Mouse (Mus musculus) right cerebral cortex, adult 18-20 months (tissue): ENCODE measurements around the gene Gabbr2.

ENCODE experiments used
- DNase-seq: peaks from one replicate; pipeline ENCODE4 v3.0.0; 2022; ENCODE audit warnings: mixed read lengths

Gene Gabbr2

DNA sequence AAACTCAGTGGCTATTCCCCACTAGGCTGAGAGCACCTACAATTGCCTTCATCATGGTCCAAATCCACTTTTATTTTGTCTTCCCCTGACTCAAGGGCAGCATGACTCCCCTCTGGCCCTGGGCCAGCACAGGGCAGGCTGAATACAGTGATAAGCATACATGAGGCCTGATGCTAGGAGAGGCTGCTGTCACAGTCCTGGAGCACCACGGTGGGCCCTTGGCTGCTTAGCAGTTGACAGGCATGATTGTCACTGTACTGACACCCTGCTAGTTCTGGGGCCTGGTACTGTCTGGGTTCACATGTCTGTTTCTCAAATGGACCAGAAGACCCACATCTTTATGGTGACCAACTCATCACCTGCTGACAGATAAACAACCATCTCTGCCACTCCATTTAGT, 184.8 kb downstream of the Gabbr2 start:
- no peak for DNase-seq

DNA sequence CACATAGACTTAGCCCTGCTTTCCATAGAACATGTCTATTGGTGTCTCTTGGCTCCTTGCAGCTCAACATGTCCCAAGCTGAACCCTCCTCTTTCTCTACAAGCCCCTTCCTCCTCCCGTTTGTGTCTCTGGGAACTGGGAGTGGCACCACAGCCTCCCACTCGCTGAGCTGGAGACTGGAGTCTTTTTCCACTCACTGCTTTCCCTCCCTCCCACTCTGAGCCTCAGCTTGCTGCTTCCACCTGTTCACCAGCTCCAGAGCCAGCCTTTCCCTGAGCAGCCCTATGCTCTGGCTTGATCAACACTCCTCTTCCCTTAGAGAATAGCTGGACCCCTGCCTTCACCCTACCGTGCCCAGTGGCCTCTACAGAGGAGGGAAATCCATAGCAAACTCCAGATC, 185.8 kb downstream of the Gabbr2 start:
- DNase-seq = peak; percentile 91

DNA sequence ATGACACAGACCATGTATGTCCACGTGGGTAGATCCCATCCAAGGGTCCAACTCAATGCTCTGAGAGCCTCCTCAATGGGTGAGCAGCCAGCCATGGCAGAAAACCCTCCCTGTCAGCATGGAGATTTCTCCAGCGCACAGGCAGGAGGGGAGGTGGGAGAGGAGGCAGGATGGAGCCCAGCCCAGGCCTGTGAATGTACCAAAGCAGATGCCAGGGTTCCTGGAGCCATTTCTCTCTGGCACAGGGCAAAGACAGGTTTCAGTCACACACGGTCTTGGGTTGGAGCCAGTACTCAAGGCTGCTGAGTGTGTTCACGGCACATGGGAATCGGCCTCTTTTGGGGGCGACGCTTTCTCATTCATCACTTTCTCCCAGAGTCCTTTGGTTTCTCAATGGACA, 189.3 kb downstream of the Gabbr2 start:
- DNase-seq = no peak

DNA sequence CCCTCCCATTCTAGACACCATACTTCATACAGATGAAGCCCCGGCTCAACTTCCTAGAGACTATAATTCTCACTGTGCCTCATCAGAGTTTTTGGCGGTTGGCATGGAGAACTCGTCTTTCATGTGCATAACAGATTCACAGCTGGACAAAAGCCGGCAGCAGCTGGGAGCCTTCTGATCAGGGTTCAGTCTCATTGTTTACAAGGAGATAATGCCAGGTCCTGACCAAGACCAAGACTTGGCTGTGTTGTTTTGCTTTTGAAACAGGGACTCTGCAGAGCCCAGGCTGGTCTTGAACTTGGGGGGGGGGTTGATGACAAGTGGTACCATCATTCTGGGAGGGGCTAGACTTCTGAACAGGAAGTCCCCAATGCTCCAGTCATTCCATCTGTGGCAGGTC, 191.8 kb downstream of the Gabbr2 start:
- DNase-seq = no peak

DNA sequence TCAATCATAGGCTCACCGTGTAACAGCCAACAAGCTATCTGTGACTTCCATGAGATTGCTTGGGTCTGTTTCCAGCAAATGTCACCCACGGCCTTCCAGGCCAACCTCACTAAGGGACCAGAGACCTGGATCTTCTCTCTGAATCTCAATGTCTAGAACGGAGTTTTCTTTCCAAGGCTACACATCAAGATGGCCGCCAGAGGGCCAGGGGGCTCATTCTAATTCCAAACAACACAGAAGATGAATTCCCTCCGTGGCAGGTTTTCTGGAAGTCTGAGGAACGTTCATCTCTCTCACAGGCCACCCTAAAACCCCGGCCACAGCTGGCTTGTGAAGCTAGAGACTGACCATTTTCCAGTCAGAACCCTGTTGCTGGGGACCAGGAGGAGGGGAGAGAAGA, 196.0 kb downstream of the Gabbr2 start:
- DNase-seq = no peak

DNA sequence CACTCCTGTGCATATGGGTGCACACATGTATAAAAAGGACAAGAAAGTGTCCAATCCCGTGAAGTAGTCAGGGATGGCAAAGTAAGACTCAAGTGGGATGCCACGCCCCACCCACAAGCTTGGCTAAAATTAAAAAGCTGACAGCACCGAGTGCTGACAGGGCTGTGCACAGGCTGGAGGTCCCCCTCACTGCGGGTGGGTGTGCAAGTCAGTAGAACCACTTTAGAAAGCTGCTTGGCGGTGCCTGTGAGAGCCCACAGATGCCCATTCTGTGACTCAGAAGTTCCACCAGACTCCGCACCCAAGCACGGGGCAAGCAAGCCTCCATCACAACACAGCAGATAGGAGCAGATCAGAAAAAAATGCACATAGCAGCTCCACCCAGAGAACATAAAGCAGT, 197.1 kb downstream of the Gabbr2 start:
- peak; percentile 93 for DNase-seq

DNA sequence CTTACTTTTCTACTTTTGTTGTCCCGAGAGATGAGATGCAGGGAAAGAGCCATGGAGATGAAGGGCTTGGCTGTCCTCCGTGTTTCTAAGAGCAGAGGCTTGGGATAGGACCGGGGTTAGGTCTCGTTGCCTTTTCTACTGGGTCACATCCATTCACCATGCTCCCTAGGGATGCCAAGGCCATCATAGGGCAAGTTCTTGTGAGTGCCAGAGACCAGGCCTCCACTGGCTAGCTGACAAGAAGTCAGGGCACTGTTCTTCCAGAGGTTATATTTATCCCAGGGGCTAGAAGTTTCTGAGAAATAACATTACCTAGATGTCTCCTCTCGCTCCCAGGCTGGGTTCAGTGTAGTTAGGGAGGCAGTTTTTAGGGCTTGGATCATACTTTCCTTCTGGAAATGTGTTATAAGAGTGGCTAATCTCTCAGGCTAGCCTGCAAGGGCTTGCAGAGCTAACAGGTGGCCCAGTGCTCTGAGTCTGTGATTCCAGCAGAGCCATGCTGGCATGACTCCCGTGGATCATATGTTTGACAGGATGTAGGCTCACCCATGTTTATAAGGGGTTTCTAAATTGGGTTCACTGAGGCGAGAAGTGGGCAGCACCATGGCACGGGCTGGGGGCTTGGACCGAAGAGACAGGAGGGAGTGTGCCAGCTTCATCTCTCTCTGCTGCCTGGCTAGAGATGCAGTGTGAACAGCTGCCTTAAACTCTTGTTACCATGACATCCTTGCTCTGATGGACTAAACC, 199.2 kb downstream of the Gabbr2 start:
- DNase-seq = peak; percentile 76

DNA sequence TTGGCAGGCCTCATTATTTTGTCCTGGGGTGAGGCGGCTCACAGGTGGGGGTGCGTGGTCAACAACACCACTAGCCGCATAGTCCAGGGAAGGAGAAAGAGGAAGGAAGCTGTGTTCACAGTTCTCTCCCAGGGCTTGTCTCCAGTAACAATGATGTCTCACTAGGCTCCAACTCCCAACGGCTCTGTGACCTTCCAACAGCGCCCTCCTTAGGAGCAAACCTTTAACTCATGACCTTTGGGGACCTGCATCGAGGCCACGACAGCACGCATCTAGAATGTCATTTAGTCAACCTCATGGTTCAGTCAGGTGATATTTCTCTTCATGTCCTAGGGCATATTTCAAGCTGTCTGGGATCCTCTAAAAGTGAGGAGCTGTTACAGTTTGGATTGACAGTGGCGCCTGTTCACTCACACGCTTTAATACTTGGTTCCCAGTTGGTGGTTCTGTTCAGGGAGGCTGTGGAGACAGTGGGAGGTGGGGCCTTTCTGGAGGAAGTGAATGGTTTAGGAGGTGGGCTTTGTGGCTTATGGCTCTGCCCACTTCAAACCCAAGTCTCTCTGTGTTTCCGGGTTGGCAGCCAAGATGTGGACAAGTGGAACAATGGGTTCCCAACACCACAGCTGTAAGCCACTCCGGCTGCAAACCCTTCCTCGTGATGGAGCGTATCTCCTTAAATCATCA, 200.3 kb downstream of the Gabbr2 start:
- DNase-seq = no peak

DNA sequence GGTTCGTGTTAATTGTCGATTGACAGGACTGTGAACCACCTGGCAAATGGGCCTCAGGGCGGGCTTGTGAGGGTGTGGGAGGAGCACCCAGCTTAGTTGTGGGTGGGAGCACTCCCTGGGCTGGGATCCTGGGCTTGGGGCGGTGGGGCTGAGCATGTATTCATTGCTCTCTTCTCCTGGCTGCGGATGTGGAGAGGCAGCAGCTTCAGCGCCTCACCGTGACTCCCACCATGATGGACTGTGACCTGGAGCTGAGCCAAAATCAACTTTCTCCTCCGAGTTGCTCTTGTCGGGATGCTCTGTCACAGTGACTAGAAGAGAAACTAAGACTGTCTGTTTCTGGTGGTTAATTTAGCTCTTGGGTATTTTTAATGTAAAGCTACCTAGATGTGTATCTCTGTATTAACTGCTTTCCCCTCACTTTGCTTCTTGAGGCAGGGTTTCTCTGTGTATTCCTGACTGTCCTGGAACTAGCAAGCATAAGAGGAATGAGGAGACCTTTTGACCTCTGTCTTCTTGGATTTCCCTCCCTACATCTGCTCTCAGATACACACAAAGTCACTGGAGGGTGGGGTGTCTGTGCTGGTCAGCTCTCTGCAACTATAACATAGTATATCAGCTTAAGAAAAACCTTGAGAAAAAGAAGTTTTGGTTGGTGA, 200.9 kb downstream of the Gabbr2 start:
- DNase-seq = no peak

DNA sequence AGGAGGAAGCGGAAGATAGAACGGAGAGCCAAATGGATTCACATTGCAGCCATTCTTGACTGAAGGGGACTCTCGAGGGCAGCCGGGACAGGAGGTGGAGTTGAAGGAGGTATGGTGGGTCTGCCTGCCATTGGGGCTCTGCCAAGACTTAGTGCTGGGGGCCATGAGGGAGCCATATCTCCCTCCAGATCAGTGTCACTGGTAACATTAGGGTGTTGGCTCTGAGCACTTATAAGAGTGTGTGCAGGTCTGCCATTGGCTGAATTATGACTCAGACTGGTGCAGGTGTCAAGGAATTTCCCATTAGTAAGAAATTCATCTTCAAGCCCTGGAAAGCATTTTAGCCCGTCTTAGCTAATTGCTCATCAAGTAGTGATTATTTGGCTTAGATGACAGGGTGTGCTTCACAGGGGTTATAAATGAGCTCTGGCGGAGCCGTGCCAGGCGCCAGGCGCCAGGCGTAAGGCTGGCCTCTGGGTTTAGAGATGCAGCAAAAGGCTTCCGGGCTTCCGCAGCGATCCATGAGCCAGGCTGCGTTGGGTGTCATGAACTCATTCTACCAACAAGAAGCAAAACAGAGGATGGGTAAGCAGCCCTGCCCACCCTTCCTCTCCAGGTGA, 207.1 kb downstream of the Gabbr2 start:
- no peak for DNase-seq

DNA sequence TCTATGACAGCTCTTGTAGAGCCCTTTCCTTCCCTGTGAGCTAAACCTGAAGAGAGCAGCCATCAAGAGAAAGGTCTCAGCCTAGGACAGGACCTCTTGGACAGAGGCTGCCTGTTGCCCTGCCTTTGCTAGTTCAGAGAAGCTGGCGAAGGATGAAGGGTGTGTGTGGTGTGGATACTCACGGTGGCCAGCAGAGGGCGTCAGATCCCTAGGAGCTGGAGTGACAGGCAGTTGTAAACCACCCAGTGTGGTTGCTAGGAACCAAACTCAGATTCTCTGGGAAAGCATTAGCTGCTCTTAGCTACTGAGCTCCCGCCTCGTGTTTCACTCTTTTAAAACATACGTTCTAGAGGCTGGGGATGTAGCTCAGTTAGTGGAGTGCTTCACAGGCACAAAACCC, 210.6 kb downstream of the Gabbr2 start:
- no peak for DNase-seq

DNA sequence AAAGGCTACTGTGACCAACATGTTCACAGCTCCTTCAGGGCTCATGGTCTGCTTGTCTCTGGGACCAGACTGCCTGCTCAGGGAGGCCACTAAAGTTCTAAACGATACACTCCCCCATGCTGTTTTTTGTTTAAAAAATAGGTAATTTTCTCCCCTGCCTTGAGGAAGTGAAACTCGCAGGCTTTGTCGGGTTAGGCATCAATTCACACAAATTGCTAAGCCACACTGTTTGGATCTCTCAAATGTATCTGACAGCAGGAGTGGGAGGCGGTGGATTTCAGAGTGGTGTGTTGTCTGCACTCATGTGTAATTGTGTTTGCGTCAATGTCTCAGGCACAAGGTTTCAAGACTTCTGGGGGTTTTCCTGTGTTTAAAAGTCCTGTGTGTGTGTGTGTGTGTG, 215.7 kb downstream of the Gabbr2 start:
- peak; percentile 52 for DNase-seq

DNA sequence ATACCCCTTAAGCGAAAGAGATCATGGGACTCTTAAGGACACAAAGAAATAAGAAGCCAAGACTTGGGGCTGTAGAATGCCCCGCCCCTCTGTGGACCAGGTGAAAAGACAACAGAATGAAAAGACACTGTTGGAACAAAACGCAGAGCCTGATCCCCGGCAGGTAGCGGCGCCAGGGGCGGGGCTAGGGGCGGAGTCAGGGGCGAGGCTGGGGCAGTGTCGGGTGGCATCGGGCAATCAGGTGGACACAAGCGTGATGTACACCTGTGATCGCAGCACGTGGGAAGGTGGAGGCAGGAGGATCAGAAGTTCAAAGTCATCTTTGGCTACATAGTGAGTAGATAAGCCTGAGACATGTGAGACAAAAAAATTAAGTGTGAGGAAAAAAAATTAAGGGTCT, 217.0 kb downstream of the Gabbr2 start:
- no peak for DNase-seq

DNA sequence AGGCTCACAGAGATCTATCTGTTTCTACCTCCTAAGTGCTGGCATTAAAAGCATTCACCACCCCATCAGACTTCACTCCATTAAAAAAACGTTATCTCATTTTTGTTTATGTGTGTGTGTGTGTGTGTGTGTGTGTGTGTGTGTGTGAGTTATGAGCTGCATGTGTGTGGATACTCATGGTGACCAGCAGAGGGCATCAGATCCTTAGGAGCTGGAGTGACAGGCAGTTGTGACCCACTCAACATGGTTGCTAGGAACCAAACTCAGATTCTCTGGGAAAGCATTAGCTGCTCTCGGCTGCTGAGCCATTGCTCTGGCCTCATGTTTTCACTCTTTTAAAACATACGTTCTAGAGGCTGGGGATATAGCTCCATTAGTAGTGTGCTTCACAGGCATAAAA, 218.4 kb downstream of the Gabbr2 start:
- DNase-seq = no peak

DNA sequence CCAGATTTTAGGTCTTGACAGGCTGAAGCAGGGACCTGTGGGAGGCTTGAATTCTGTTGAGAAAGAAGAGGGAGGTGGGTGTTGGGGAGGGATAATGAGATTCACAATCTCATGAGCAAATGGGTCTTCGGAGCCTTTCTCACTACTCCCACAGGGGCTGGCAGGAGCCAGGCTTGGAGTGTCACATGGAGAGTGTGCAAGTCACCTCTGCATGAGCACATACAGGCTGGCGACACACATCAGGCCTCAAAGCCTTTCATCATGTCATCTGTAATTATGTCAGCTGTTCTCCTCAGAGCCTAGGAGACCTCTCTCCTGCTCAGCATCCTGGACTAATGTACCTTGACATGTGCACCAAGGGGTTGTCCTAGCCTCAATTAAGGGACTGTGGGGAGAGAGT, 219.1 kb downstream of the Gabbr2 start:
- DNase-seq = peak; percentile 72

DNA sequence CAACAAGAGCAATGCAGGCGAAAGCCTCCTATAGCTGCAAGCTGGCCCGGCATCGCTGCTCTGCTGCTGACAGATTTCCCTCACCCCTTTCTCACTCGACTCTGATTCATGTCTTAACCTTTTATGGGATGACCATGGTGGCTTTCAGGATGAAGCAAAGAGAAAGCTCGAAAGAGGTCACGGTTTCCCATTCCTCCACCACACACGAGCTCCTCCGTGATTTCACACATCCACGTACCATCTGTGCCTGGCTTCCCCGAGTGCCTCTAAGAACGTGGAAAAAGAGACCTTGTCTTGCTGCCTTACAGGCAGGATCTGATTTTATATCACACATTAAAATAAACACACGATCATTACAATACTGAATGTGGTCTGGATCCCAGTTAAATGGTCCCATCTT, 220.6 kb downstream of the Gabbr2 start:
- peak; percentile 86 for DNase-seq

DNA sequence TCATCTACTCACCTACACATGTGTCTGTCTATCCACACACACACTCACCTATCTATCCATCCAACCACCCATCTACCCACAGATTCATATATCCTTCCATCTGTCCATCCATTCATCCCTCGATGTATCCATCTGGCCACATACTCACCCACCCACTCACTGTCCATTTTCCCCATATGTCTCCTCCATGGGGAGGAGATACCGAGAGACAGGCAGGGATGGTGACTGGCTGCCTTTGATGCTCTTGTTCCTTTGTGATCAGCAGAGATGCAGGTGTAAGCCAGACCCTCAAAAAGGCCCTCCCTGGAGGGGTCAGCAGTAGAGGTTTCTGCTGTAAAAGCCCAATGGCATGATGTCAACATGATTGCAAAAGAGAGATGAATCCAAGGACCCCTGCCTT, 221.0 kb downstream of the Gabbr2 start:
- peak; percentile 47 for DNase-seq

DNA sequence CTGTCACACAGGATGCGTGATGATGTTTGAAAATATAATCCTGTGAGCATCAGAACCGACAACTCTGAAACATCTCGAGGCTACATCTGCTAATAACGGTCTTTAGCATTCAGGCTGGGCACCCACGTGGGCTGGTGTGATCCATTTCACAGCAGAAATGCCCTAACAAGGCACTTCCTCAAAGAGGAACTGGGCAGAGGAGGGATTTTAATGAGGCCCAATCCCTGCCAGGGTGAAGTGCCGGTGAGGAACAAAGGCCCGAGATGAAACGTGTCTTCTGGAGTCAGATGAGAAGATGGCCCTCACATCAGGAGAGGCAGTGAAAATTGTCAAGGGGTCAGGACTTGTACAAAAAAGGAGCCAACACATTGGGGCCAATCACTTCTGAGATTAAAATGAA, 221.6 kb downstream of the Gabbr2 start:
- no peak for DNase-seq

DNA sequence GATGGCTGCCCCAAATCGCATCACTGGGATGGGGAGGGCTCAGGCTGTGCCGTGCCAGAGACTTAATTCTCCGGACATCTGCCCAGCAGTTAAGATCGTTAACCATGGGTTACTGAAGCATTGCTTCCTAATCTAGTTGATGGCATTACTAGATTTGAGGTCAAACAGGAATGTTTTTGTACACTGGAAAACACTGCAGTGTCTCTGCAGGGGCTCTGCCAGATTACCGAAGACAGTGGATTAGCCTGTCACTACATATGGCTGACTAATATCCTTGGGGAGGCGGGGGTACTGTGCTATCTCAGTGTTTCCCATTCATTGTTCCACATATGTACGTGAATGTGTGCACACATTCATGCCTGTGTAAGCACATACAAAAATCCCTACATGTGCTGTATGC, 225.3 kb downstream of the Gabbr2 start:
- no peak for DNase-seq

DNA sequence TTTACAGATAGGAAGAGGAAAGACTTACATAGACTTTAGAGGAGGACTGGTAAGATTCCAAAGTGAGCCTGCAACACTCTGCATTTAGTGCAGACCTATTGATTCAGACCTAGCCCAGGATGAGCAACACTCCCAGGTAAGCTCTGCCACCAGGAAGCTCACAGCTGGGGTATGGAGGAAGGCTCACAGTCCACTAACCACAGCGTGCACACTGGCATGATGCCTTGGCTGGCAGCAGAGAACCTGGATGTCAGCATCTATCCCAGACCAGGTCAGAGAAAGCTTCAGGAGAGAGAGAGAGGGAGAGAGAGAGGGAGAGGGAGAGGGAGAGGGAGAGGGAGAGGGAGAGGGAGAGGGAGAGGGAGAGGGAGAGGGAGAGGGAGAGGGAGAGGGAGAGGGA, 231.8 kb downstream of the Gabbr2 start:
- DNase-seq = no peak

DNA sequence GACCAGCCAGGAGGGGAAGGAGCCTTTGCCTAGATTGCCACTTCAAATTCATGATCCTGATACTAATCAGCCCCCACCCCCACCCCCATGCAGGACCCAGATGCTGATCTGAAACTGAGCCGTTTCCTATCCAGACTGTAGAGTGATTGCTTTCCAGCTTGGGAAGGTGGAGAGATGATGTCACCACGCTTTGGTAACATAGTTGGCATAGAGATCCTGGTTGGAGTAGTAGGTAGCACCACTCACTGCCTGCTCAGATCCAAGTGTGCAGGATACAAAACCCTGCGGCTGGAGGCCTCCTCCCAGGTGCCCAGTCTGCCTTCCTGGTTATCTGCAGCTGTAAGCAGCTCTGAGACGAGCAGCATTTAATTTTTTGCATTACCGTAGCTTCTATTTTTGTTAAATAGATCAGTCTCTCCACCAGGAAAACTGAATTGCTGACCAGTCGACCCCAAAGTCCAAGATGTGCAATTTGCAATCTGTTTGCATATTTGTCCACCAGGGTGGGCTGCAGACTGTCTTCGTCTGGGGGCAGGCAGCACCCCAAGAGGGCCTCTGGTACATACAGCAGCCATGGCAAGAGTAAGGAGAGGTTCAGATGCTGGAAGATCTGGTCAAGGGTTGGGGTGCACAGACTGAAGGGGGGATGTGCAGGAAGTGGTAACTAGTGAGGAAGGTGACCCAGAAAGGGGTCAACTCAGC, 233.2 kb downstream of the Gabbr2 start:
- DNase-seq = no peak

DNA sequence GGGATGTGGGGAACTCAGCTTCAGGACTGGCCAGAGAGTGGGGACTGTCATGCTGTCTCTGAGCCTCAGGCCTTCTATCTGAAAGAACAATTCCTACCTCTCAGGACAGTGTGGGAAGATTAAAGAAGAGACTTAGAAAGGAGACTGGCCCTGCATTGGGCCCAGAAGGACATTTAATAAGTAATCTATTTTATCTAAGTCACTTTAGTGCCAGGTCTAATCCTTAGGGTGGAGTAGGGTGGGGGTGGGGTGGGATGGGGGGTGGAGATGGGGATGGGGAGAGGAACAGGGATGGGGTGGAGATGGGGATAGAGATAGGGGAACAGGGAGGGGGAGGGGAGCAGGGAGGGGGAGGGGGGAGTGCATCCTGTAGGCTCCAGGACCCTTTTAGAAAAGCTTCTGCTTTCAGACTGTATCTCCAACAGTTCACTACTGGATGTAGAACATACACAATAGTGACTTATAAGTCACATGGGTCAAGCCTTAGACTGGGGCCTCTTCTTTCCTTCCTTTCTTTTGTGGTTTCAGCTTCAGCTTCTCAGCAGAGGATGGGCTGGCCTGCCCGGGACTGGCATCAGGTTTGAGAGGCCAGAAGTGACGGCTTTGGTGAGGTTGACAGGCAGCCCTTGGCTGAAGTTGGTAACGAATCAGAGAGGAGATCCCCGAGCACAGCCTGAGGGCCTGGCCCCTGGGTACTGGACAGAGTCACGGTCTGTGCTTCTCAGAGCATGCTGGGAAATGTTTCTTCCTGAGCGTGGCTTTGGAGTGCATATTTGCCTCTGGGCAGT, 237.1 kb downstream of the Gabbr2 start:
- DNase-seq = no peak
